Mouse (Mus musculus) megakaryocyte, adult 5-6 weeks (primary cell): ENCODE data around the gene Dpy30. TPM values are rescaled to one million over a fixed set of nuclear protein-coding genes. Genes with fewer than 3 reads are reported as not detected.
"Not testable (repeated sequence)": the region's sequence is repeated elsewhere in the genome, so short reads cannot be mapped to it uniquely, and the experiment has no call there.

ENCODE experiments used
- ATAC-seq: 2 replicates; pipeline ENCODE4 v1.8.0; 2016; ENCODE audit warnings: mild to moderate bottlenecking, inconsistent platforms; ENCODE audit not compliant: poor library complexity, severe bottlenecking
- total RNA-seq, 2 experiments: library from RNA; stranded (forward) in 1 of 2; stranded (reverse) in 1 of 2; fragments of 153-499, 151-499 nt in 1 of 2; fragments of 221-1000, 200-1000 nt in 1 of 2; gene quantifications; 2 replicates each; pipeline versions ENCODE4 v1.2.3 to v1.2.4; 2015 to 2017

Gene Dpy30
- total RNA-seq (2015): 112 and 124 TPM in 2 replicates
- total RNA-seq (2017): 69.1 and 84.8 TPM in 2 replicates

DNA sequence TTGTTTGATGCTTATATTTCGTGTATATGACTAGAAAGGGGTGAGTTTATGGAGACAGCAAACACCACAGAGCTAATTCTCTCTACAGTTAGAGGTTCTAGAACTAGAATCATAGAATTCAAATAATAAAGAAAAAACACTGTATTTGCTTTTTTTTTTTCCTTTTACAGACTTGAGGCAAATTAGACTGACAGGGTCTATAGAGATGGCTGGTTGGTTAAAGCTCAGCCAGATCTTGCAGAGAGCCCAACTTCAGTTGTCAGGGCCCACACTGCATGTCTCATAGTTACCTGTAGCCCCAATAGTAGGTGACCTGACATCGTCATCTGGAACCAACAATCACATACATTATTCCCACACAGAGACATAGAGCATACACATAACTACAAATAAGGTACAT lies at the start of gene Dpy30:
TSS of gene Dpy30 (minus strand) at position 101 of the 400 bp plus-strand sequence.
- no peak for ATAC-seq

DNA sequence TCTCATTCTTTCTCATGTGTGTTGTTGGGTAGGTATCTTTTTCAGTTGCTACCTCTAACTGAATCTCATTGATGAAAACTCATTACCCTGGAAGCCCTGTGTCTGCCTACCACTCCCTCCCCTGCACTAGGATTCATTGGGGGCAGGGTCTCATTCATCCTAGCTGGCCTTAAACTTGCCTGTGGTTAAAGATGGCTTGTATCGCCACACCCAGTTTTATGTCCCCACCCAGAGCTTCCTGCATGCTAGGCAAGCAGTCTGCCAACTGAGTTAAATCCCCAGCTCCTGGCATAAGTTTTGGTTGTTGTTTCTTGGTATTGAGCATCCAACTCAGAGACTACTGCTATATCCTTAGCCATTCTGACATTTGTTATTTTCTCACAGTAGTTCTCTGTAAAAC lies 39.8 kb upstream of the Dpy30 start:
- ATAC-seq: 0 out of 2 replicates have a peak, but pooled peaks have one; percentile 35

DNA sequence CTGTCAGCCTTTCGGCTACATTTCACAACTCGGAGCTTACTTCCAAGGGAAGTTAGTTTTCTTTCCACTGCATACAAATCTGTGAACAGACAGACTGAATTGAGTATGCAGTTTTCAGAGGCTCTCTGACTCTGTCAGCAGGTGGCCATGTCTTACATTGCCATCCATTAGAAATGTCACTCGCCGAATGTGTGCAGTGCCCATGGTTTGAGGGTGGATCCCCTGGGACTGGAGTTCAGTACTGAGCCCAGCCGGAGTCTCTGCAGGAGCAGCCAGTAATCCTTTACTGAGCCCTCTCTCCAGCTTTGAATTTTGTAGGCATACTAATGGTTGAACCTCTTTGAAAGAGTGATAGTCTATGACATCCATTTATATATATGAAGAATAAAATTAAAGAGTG lies 17.4 kb upstream of the Dpy30 start:
- no peak for ATAC-seq

DNA sequence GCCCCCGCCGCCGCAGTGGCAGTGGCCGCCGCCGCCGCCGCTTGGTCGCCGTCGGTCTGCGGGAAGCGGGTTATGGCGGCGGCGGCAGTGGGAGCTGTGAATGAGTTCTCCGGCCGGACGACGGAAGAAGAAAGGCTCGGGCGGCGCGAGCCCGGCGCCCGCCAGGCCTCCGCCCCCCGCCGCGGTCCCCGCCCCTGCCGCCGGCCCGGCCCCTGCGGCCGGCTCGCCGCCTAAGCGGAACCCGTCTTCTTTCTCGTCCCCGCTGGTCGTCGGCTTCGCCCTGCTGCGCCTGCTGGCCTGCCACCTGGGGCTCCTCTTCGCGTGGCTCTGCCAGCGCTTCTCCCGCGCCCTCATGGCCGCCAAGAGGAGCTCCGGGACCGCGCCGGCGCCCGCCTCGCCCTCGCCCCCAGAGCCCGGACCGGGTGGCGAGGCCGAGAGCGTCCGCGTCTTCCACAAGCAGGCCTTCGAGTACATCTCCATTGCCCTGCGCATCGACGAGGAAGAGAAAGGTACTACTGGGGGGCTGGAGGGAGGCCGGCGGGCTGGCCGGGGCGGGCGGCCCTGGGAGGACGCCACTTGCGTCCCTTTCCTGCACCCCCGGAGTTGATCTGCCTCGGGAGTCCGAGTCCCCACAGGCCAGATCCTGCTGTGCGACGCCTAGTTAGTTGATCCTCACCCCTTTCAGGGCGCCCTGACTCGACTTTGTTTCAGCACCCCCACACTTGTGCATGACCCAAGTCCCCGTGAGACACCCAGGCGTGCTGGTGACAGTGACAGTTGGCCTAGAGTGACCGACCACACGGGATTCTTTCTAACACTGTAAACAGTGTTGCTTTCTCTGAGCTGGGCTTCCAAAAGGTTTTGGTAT lies 15.4 kb upstream of the Dpy30 start, which contains the start of gene Spast:
TSS of gene Spast (plus strand) at position 51 of the 868 bp plus-strand sequence.
- ATAC-seq: peak; percentile 83

DNA sequence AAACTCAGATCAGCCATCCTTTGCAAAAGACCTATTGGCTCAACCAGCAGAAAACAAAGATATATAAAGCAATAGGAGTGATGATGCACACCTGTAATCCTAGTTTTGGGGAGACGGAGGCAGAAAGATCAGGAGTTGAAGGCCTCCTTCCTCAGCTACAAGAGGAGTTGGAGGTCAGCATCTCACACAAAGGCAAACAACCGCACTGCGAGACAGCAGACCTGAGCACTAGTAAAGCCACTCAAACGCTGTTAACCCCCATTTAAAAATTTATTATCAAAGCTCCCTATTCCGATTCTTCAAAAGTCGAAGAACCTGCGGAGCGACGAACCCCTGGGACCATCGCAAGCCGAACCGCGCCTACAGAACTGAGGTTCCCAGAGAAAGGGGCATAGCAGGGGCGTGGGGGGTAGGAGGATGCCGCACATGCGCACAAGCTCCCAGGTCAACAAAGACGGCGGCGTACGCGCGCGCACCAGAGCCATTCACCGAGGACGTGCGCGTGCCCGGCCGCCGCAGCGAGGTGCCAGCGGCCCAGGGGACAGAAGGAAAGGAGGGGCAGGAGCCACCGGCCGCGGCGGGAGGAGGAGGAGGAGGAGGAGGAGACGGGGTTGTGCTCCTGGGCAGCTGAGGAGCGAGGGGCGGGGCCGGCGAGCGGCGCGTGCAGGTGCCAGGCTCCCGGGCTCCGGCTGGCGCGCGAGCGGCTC lies 14.6 kb upstream of the Dpy30 start:
- peak; percentile 93 for ATAC-seq

DNA sequence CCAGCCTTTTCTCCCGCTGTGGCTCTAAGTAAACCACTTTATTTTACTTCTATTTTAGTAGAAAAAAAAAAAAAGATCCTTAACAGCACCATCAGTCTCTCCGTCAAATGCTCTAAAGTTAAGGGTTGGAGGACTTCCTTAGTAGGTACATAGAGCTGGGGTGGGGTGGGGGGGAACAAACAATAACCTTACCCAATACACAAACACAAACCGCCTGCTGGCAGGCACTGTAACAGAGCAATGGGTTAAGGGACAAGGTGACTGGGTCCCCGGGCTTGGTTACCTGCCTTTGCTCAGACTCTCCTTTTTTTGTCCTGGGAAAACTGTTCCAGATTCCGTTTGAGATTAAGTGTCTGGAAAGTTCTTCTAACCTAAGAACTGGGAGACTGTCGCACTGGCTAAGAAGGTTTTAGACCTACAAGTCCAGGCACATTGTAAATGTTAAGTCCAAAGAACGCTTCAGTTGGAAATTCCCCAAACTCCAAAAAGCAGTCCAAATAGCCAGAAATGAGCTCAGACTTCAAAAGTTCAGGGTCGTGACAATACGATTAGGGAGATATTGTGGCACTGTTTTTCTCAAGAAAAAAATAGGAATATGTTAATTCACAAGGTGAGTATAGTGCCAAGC lies 7.4 kb upstream of the Dpy30 start:
- no peak for ATAC-seq

DNA sequence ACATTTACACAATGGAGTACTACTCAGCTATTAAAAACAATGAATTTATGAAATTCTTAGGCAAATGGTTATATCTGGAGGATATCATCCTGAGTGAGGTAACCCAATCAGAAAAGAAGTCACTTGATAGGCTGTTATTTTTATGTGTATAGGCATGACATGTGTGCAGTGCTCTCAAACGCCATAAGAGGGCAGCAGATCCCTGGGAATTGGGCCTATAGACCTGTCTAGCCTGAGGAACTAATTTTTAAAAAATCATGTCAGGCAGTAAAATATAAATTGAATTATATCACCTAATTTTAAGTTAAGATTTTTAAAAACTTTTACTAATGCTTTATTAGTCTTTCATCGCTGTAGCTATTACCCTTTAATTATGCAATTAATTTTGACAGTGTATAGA lies 4.4 kb upstream of the Dpy30 start:
- peak; percentile 92 for ATAC-seq

DNA sequence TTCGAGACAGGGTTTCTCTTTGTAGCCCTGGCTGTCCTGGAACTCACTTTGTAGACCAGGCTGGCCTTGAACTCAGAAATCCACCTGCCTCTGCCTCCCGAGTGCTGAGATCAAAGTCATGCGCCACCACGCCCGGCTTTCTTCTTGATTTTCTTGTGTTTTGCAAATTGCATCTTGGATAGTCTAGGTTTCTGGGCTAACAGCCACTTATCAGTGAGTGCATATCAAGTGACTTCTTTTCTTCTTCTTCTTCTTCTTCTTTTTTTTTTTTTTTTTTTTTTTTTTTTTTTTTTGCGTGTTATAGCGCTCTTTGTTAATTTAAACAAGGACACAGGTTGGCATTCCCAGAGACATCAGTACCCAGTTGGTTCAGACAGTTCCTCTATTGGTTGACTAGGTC lies 3.5 kb upstream of the Dpy30 start:
- not testable (repeated sequence) for ATAC-seq

DNA sequence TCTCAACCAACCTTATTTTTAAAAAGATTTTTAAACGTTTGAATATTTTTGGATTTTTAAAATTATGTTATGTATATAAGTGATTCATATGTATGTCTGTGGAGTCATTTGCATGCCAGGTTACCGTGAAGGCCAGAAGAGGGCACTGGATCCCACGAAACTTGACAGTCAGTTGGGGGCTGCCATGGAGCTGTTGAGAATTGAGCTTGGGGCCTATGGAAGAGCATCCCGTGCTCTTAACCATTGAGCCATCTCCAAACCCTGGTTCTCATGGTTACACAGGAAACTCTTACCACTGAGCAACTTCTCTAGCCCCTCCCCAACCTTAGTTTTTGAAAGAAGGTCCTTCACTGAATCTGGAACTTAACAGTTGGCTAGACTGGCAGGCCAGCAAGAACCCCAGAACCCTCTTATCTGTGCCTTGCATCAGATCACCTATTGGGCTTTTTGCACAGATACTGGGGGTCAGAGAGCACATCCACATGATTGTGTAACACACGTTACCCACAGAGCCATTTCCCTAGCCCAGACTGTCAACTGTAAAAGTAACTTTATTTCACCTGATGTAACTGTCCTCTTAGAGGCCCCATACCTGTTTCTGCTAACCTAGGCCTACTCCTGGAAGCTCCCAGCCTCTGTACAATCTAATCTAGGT lies 1.2 kb downstream of the Dpy30 start:
- ATAC-seq: peak; percentile 56

DNA sequence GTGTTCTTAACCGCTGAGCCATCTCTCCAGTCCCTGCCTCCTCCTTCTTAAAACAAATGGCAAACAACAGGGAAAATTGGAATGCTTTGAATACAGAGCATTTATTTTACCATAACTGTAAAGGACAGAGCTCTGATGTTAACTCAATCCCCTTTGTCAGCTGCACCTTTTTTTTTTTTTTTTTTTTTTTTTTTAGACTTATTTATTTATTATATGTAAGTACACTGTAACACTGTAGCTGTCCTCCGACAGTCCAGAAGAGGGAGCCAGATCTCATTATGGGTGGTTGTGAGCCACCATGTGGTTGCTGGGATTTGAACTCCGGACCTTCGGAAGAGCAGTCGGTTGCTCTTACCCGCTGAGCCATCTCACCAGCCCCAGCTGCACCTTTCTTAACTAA lies 5.0 kb downstream of the Dpy30 start:
- ATAC-seq: no peak

DNA sequence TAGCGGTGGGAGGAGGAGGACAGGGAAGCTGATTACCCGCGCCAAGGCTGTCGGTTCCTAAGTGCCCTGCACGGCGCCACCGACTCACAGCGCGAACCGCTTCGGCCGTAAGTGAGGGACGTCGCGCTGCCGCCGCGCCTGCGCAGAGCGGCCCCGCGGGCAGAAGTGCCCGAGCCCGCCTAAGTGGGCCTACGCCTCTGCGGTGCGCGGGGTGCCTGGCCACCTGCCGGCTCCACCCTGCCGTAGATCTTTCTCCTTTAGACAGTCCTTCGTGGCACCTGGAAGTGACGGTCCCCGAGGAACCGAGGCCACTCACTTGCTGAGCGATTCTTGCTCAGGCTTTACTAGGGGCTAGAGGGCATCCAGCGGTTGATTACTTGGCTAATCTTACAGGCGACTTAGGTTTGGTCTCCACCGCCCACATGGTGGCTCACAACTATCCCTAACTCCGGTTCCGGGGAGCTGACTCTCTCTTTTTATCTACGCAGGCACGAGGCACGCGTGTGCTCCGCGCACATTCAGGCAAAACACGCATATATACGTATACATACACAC lies 7.4 kb downstream of the Dpy30 start:
- ATAC-seq: peak; percentile 95

DNA sequence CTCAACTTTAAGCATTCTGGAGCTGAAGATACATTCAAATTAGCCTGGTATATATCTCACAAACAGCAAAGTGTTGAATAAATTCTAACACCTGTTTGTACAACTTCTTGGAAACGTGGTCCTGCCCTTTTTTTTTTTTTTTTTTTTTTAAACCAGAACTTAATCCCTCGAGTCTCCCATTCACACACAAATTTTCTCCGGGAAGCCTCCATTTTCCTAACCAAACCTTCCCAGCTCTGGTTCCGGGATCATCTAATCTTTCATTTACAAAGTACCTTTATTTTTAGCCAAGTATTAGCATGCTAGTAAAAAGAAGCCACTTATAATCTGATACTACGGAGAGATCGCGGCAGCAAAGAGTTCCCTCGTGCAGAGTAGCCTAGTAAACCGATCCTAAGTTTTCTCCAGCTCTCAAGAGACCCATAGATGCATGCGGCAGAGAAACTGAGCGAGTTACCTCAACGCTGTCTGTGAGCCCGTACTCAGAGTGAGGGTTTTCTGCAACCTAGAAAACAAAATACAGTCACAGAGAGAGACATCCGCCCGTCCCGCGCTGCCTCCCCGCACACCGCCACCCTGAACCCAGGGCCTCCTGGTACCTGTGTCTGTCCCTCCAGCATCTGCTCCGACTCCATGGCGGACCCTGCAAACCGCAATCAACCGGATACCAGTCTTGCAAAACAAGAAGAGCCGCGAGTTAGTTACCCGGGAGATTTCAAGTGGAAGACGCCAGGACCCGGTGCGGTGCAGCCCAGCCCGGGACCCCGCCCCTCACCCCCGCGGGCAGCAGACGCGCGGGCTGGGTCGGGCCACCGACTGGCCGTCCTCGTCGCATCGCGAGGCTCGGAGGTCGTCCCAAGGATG lies 8.1 kb downstream of the Dpy30 start:
- ATAC-seq: peak; percentile 36

DNA sequence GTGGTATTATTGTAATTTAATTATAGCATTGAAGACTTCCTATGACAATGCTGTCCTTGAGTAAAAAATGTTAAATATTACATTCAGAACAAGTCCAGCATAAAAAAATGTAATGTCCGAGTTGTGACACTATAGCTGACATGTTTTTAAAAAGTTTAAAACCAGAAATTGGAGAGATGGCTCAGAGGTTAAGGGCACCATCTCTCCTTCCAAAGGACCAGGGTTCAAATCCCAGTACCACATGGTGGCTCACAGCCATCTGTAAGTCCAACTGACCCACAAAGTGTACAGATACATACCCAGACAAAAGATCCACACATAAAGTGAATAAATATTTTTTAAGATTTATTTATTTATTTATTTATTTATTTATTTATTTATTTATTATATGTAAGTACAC lies 17.7 kb downstream of the Dpy30 start:
- ATAC-seq: no peak

DNA sequence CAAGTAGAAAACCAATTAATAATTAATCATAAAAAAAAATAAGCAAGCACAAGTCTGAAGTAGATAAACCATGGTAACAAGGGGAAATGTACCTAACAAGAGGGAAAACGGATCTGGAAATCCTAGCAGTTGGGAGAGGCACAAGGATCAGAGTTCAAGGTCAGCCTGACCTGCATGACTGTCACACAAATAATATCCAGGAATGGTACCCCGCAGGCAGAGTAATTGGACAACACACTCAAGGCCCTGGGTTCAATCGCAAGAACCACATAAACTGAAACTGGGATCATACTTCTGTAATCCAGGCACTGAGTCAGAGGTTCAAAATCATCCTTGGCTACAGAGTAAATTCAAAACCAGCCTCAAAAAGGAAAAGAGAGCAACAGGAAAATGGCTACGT lies 18.1 kb downstream of the Dpy30 start:
- no peak for ATAC-seq

DNA sequence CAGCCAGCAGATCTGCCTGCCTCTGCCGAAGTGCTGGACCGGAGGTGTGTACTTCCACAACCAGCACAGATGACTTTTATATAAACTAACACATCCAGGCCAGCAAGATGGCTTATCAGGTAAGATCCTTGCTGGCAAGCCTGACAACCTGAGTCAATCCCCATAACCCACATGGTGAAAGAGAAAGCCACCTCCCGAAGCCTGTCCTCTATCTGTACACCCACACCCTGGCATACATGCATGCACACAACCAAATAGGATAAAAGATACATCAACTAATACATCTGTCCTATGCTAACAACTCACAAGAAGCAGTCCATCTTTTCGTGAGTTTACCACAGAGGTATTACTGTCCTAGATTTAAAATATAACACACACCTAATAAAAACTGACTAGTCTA lies 19.7 kb downstream of the Dpy30 start:
- ATAC-seq: peak; percentile 56; the same call in 1 of the 2 replicates

DNA sequence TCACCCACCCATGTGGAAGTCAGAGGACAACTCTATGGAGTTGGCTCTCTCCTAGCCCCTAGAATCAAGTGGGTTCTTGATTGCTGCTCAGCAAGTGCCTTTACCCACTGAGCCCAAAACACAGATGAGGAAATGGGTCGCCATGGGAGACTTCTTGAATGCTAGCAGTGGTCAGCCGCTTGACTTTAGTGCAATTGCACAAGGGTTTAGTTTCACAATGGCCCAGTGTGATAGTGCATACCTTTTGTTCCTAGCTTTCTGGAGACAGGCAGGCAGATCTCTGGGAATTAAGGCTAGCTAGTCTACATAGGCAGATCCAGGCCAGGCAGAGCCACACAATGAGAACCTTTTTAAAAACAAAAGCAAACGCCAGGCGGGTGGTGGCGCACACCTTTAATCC lies 23.7 kb downstream of the Dpy30 start:
- peak; percentile 56 for ATAC-seq

DNA sequence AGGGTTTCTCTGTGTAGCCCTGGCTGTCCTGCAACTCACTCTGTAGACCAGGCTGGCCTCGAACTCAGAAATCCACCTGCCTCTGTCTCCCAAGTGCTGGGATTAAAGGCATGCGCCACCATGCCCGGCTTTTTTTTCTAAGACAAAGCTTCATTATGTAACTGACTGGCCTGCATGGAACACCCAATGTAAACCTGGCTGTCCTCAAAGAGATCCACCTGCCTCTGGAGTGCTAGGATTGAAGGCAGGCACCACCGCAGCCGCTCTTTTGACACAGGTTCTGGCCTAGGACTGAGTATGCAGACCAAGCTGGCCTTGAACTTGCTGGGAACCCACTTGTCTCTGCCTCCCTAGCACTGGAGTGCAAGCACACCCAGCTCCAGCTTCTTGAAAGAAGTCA lies 26.8 kb downstream of the Dpy30 start:
- ATAC-seq: not testable (repeated sequence)

DNA sequence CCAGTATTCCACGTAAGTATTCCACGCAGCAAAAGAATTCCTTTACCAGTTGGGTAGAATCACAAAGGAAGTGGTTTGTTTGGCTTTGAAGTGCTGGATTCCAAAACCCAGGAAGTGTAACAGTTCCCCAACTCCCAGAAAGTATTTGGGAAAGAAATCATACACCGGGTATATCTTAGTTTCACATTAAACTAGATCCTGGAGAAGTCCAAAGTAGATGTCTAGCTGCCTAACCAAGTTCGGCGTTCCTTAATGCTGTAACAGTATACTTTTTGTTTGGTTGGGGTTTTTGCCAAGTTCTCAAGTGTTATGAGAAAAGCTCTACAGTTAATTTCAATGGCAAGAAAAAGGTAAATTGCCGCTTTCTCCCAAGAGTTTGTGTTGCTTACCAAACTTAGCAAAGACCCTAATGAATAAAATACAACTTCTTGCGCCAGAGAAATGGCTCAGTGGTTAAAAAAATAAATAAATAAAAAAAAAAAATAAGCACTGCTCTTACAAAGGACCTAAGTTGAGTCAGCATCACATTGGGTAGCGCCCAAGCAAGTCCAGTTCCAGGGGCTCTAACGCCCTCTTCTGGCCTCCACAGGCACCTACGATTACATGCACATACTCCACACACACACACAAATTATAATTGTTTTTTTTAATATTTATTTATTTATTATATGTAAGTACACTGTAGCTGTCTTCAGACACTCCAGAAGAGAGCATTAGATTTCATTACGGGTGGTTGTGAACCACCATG lies 27.5 kb downstream of the Dpy30 start:
- ATAC-seq: no peak
